8 mouse cellular contexts compared by ENCODE assay signal in the genomic region with DNA sequence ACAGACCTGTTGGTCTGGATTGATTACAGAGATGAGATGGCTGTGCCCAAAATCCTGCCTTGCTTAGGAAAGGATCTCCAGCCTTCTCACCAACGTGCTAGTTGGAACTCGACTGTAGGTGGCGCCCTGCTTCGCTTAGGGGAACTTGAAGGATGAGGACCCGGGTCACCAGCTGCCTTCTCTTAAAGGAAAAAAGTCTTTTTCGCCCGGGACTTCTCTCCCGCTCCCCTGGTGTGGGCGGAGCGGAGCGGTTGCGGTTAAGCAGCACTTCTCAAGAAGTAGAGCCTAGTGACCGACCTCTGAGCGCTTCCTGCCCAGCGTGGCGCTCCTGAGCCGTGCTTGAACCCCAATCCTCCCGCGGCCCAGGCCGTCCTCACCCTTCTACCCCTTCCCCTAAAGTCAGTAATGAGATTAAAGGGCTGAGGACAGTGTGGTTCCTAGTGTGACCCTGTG. TPM values are rescaled to one million over a fixed set of nuclear protein-coding genes. Genes with fewer than 3 reads are reported as not detected.
A peak's percentile ranks its signal among the peaks of the same experiment; 100 is the strongest.
DNase-seq lines count a peak whose midpoint lies in the region; ATAC-seq lines count a peak whose summit lies in the region.

No protein-coding gene starts in this region.

- under 1% methylated on average over 20 of the region's 20 CpGs for WGBS in embryonic facial prominence, embryonic 13.5 days
- 1% methylated on average over 20 of the region's 20 CpGs for WGBS in limb, embryonic 11.5 days
- under 1% methylated on average over 20 of the region's 20 CpGs for WGBS in midbrain, embryonic 13.5 days

- H3K27ac ChIP-seq in embryonic facial prominence, embryonic 13.5 days, result peak overlapping the region; percentile 74
- H3K27ac ChIP-seq in limb, embryonic 11.5 days (replicated peaks; ENCODE audit: low read depth, low read length), result 0 out of 2 replicates have a peak overlapping the region, but pooled peaks have one; percentile 45
- H3K27ac ChIP-seq in midbrain, embryonic 13.5 days, result peak overlapping the region; percentile 56

- H3K9me3 ChIP-seq in embryonic facial prominence, embryonic 13.5 days, result no peaks in the 10 kb centered on the region
- H3K9me3 ChIP-seq in limb, embryonic 11.5 days (ENCODE audit: control insufficient read depth, low read length), result no peaks in the 10 kb centered on the region
- no peaks in the 10 kb centered on the region for H3K9me3 ChIP-seq in midbrain, embryonic 13.5 days

- ATAC-seq in embryonic facial prominence, embryonic 13.5 days (ENCODE audit: insufficient number of reproducible peaks, insufficient read depth, low FRiP score, low TSS enrichment, low read depth), result peak; percentile 85
- peak; percentile 80 for ATAC-seq in limb, embryonic 11.5 days (ENCODE audit: insufficient number of reproducible peaks, low FRiP score, low TSS enrichment, low read depth)
- peak; percentile 88 for ATAC-seq in midbrain, embryonic 13.5 days

- peak overlapping the region; percentile 52 for H3K4me3 ChIP-seq in embryonic facial prominence, embryonic 13.5 days
- H3K4me3 ChIP-seq in limb, embryonic 11.5 days (ENCODE audit: low read depth, low read length), result peak overlapping the region; percentile 36
- H3K4me3 ChIP-seq in midbrain, embryonic 13.5 days (replicated peaks), result peak overlapping the region; percentile 40

- DNase-seq in 3T3-L1 (ENCODE audit: low read depth, low spot score), result peak; percentile 88
- DNase-seq in adrenal gland, postnatal 4 days (ENCODE audit: low spot score in 2 of 2), result peak; percentile 60 to 89
- DNase-seq in heart, adult 11 months, result peak; percentile 99
- DNase-seq in kidney, adult 18-20 months, result peak; percentile 93
- DNase-seq in limb, embryonic 11.5 days (ENCODE audit: low spot score), result peak; percentile 95
- peak; percentile 80 for DNase-seq in spleen, adult 12 weeks (ENCODE audit: low spot score)

- H3K4me1 ChIP-seq in embryonic facial prominence, embryonic 13.5 days, result peaks cover 26% of the 10 kb centered on the region
- peaks cover 18% of the 10 kb centered on the region for H3K4me1 ChIP-seq in limb, embryonic 11.5 days (ENCODE audit: control insufficient read depth, insufficient read depth, low read length)
- H3K4me1 ChIP-seq in midbrain, embryonic 13.5 days (replicated peaks), result peaks cover 29% of the 10 kb centered on the region

- H3K4me2 ChIP-seq in embryonic facial prominence, embryonic 13.5 days, result peak overlapping the region; percentile 90
- H3K4me2 ChIP-seq in limb, embryonic 11.5 days (ENCODE audit: low read depth, severe bottlenecking), result peak overlapping the region; percentile 76
- H3K4me2 ChIP-seq in midbrain, embryonic 13.5 days (replicated peaks), result peak overlapping the region; percentile 70

- H3K27me3 ChIP-seq in embryonic facial prominence, embryonic 13.5 days, result peaks cover 38% of the 10 kb centered on the region
- H3K27me3 ChIP-seq in limb, embryonic 11.5 days (ENCODE audit: control insufficient read depth, insufficient read depth, low read length), result peaks cover 7% of the 10 kb centered on the region
- H3K27me3 ChIP-seq in midbrain, embryonic 13.5 days, result peaks cover 79% of the 10 kb centered on the region

- H3K36me3 ChIP-seq in embryonic facial prominence, embryonic 13.5 days, result no peaks in the 10 kb centered on the region
- H3K36me3 ChIP-seq in limb, embryonic 11.5 days (ENCODE audit: control insufficient read depth, insufficient read depth, low read length), result no peaks in the 10 kb centered on the region
- H3K36me3 ChIP-seq in midbrain, embryonic 13.5 days, result no peaks in the 10 kb centered on the region

- peak overlapping the region; percentile 77 for H3K9ac ChIP-seq in embryonic facial prominence, embryonic 13.5 days
- H3K9ac ChIP-seq in limb, embryonic 11.5 days (ENCODE audit: low read length), result peak overlapping the region; percentile 65
- peak overlapping the region; percentile 63 for H3K9ac ChIP-seq in midbrain, embryonic 13.5 days (replicated peaks)

RNA-seq across cellular contexts. Expression of a gene that starts 21.5 kb away (rescaled TPM):
- 100 to 1,000 TPM; 208 to 223 TPM for total RNA-seq in adrenal gland, postnatal 4 days (2021)
- polyA plus RNA-seq in embryonic facial prominence, embryonic 13.5 days (2015; fragmentation: Nextera tagmentation; extraction: Ambion mirVana), result 59.9 and 71.0 TPM in 2 replicates
- polyA plus RNA-seq in limb, embryonic 11.5 days (2014; fragmentation: Nextera tagmentation; extraction: Ambion mirVana), result 27.6 and 32.1 TPM in 2 replicates
- polyA plus RNA-seq in midbrain, embryonic 13.5 days (2015; fragmentation: Nextera tagmentation; extraction: Ambion mirVana), result 31.7 and 36.2 TPM in 2 replicates

RNA-seq across cellular contexts. Expression of a gene that starts 26.8 kb away (rescaled TPM):
- total RNA-seq in adrenal gland, postnatal 4 days (2021), result 1 to 10 TPM; 1.2 to 1.4 TPM
- 5.0 and 7.5 TPM in 2 replicates for polyA plus RNA-seq in embryonic facial prominence, embryonic 13.5 days (2015; fragmentation: Nextera tagmentation; extraction: Ambion mirVana)
- 8.0 and 10.1 TPM in 2 replicates for polyA plus RNA-seq in limb, embryonic 11.5 days (2014; fragmentation: Nextera tagmentation; extraction: Ambion mirVana)
- polyA plus RNA-seq in midbrain, embryonic 13.5 days (2015; fragmentation: Nextera tagmentation; extraction: Ambion mirVana), result 22.5 and 24.4 TPM in 2 replicates

Comparison
In these comparisons a context has a peak if more than half of its experiments do, and no peak if none do; other contexts are left out.
1. Peak in every context shown above with its lines: DNase-seq, ATAC-seq, H3K4me3 ChIP-seq and H3K27ac ChIP-seq.